Mouse (Mus musculus): ENCODE measurements around the gene Elp4.

The Elp4 gene

GRCm38 (mm10) chr2:105805210-105805609 lies 99.2 kb downstream of the Elp4 start:
- DNase-seq (ENCODE audit: low read depth, low spot score), result no peak

- no peak for DNase-seq (ENCODE audit: low read depth, low spot score)
These were observed 99.9 kb downstream of the Elp4 start for GRCm38 (mm10) chr2:105804506-105804905.

GRCm38 (mm10) chr2:105803427-105803826 lies 100.9 kb downstream of the Elp4 start:
- no peak for DNase-seq (ENCODE audit: low read depth, low spot score)

GRCm38 (mm10) chr2:105802902-105803301 lies 101.5 kb downstream of the Elp4 start:
- DNase-seq (ENCODE audit: low read depth, low spot score), result no peak

GRCm38 (mm10) chr2:105801536-105801935 lies 102.8 kb downstream of the Elp4 start:
- no peak for DNase-seq (ENCODE audit: low read depth, low spot score)

GRCm38 (mm10) chr2:105800694-105801093 lies 103.7 kb downstream of the Elp4 start:
- no peak for DNase-seq (ENCODE audit: low read depth, low spot score)

- DNase-seq (ENCODE audit: low read depth, low spot score), result peak; percentile 48
These were observed 104.5 kb downstream of the Elp4 start for GRCm38 (mm10) chr2:105799840-105800239.

GRCm38 (mm10) chr2:105797842-105798241 lies 106.5 kb downstream of the Elp4 start:
- DNase-seq (ENCODE audit: low read depth, low spot score), result no peak

GRCm38 (mm10) chr2:105796101-105796500 lies 108.3 kb downstream of the Elp4 start:
- peak; percentile 8 for DNase-seq (ENCODE audit: low read depth, low spot score)

- DNase-seq (ENCODE audit: low read depth, low spot score), result no peak
These were observed 111.8 kb downstream of the Elp4 start for GRCm38 (mm10) chr2:105792339-105793120.

- DNase-seq (ENCODE audit: low read depth, low spot score), result no peak
These were observed 114.4 kb downstream of the Elp4 start for GRCm38 (mm10) chr2:105789936-105790335.

- no peak for DNase-seq (ENCODE audit: low read depth, low spot score)
These were observed 116.6 kb downstream of the Elp4 start for GRCm38 (mm10) chr2:105787726-105788125.

- no peak for DNase-seq (ENCODE audit: low read depth, low spot score)
These were observed 117.4 kb downstream of the Elp4 start for GRCm38 (mm10) chr2:105786986-105787385.

- DNase-seq (ENCODE audit: low read depth, low spot score), result no peak
These were observed 121.5 kb downstream of the Elp4 start for GRCm38 (mm10) chr2:105782885-105783284.

- no peak for DNase-seq (ENCODE audit: low read depth, low spot score)
These were observed 123.6 kb downstream of the Elp4 start for GRCm38 (mm10) chr2:105780739-105781138.

- no peak for DNase-seq (ENCODE audit: low read depth, low spot score)
These were observed 125.0 kb downstream of the Elp4 start for GRCm38 (mm10) chr2:105779320-105779891.

- no peak for DNase-seq (ENCODE audit: low read depth, low spot score)
These were observed 133.1 kb downstream of the Elp4 start for GRCm38 (mm10) chr2:105771314-105771713.

GRCm38 (mm10) chr2:105769747-105770328 lies 134.5 kb downstream of the Elp4 start:
- no peak for DNase-seq (ENCODE audit: low read depth, low spot score)

- DNase-seq (ENCODE audit: low read depth, low spot score), result no peak
These were observed 150.9 kb downstream of the Elp4 start for GRCm38 (mm10) chr2:105753512-105753911.

- no peak for DNase-seq (ENCODE audit: low read depth, low spot score)
These were observed 155.3 kb downstream of the Elp4 start for GRCm38 (mm10) chr2:105749111-105749510.

GRCm38 (mm10) chr2:105746896-105747295 lies 157.5 kb downstream of the Elp4 start:
- no peak for DNase-seq (ENCODE audit: low read depth, low spot score)

- DNase-seq (ENCODE audit: low read depth, low spot score), result no peak
These were observed 168.2 kb downstream of the Elp4 start for GRCm38 (mm10) chr2:105736166-105736565.

- no peak for DNase-seq (ENCODE audit: low read depth, low spot score)
These were observed 173.7 kb downstream of the Elp4 start for GRCm38 (mm10) chr2:105730704-105731103.

Measured in R1 (cell line).